Mouse (Mus musculus): ENCODE measurements at regions not wholly inside any gene's neighbourhood (a gene's known extent, or its start where the extent isn't known, plus 50 kb on each side); places are given as distances from the start of the nearest gene placed in this dataset.

- TF ChIP-seq POLR2A (IDR thresholded peaks at IDR 0.05; ENCODE audit: low read depth, low read length) (no peak), CTCF (IDR thresholded peaks at IDR 0.05; ENCODE audit: borderline replicate concordance, insufficient read depth, low read length) (no peak)
These were observed 132.2 kb upstream of the Elac2 start for GRCm38 (mm10) chr11:64846577-64847147.

All from embryonic fibroblast, embryonic 13.5 days (primary cell).